Mouse (Mus musculus) hematopoietic multipotent progenitor cell, adult 10-12 weeks (in vitro differentiated cells): ENCODE results near the gene Zmiz1. TPM values are rescaled to one million over a fixed set of nuclear protein-coding genes. Genes with fewer than 3 reads are reported as not detected.

Experiments used
- polyA plus RNA-seq: library from polyadenylated mRNA; stranded (reverse); fragments of >175 nt; gene quantifications from 2 replicates; pipeline ENCODE4 v1.2.3, GENCODE M21; 2012; ENCODE audit warnings: low replicate concordance

The Zmiz1 gene
- 257 and 441 TPM in 2 replicates for polyA plus RNA-seq

DNA sequence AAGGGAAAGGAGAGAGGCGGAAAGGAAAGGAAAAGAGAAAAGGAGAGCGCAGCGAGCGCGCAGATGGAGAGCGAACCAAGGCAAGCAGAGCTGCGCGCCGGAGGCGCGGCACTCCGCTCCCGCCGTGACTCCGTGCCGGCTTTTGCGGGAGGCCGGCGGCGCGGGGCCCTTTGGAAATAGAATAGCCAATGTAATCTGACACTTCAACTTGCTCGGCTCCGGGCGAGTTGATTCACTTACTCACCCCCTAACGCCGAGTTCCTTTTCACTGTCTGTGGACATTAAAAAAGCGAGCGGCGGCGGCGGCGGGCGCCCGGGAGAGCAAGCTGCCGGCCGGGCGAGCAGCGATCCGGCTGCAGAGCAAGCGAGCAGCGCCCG lies at the start of gene Zmiz1:
Zmiz1 (plus strand) TSS at position 170 of the 378 bp plus-strand sequence.

GRCm38 (mm10) chr14:25693888-25694568 lies 235.0 kb downstream of the Zmiz1 start, which contains the start of gene Ppif:
Gene Ppif, plus strand, starts transcription at chr14:25694154.

Other genes with a start within 250 kb of the Zmiz1 start
- 21.3 and 33.0 TPM in 2 replicates for gene Ppif, start 235.0 kb downstream of the Zmiz1 start, polyA plus RNA-seq